Mouse (Mus musculus) heart, adult 2 months (tissue): ENCODE measurements around the gene Rpp30.

Experiments used
- CTCF ChIP-seq: fragments of 200-600 bp; IDR thresholded peaks from 2 replicates; pipeline ENCODE4 v1.8.1; 2022; ENCODE audit warnings: antibody characterized with exemption, mild to moderate bottlenecking, moderate library complexity
- POLR2A ChIP-seq: fragments of 200-500 bp; IDR thresholded peaks from 2 replicates; pipeline ENCODE4 v1.6.1; 2011; ENCODE audit warnings: mild to moderate bottlenecking, low read depth, low read length, control low read depth; ENCODE audit not compliant: insufficient read depth

- TF ChIP-seq CTCF: no peak
- TF ChIP-seq POLR2A: no peak
Measured at GRCm38 (mm10) chr19:36098916-36099315, 15.4 kb downstream of the Rpp30 start.
